Mouse (Mus musculus) liver, embryonic 14.5 days (tissue): ENCODE measurements around the gene Pcgf2. TPM values are rescaled to one million over a fixed set of nuclear protein-coding genes. Genes with fewer than 3 reads are reported as not detected.

ENCODE experiments used
- ATAC-seq: fragments of 200-750 bp; cut with Nextera tagmentation; 2 replicates; pipeline ENCODE4 v1.8.0; 2017; ENCODE audit warnings: moderate number of reproducible peaks, mild to moderate bottlenecking, moderate library complexity; ENCODE audit not compliant: insufficient read depth
- DNase-seq, 3 experiments: peaks; one replicate each; pipeline ENCODE4 v3.0.0-alpha.2; 2012 to 2013; ENCODE audit warnings: low read depth in 3 of 3, low spot score in 3 of 3
- H3K27ac ChIP-seq: fragments of 300-500 bp; sonication (generic); 2 replicates; pipeline ENCODE4 v1.5.1; 2014; ENCODE audit warnings: moderate library complexity, mild to moderate bottlenecking, control low read depth, inconsistent platforms
- H3K27me3 ChIP-seq: fragments of 300-500 bp; sonication (generic); 2 replicates; pipeline ENCODE4 v1.6.1; 2014; ENCODE audit warnings: mild to moderate bottlenecking, low read length, moderate library complexity; ENCODE audit not compliant: control insufficient read depth, insufficient read depth
- H3K36me3 ChIP-seq: fragments of 300-500 bp; sonication (generic); replicated peaks from 2 replicates; pipeline ENCODE4 v1.6.1; 2014; ENCODE audit warnings: low read depth; ENCODE audit not compliant: control insufficient read depth, insufficient read depth
- H3K4me1 ChIP-seq, 2 experiments: fragments of 200-500 bp in 1 of 2; fragments of 300-500 bp in 1 of 2; sonication (generic) in 1 of 2; replicated peaks; 2 replicates each; pipeline ENCODE4 v1.6.1; 2012 to 2014; ENCODE audit warnings: antibody characterized with exemption in 1 of 2, inconsistent platforms in 1 of 2, low read length in 1 of 2; ENCODE audit not compliant: control insufficient read depth in 2 of 2, insufficient read depth in 2 of 2
- H3K4me2 ChIP-seq: fragments of 300-500 bp; sonication (generic); 2 replicates; pipeline ENCODE4 v1.6.1; 2014; ENCODE audit warnings: low read depth, mild to moderate bottlenecking, control low read depth, moderate library complexity
- H3K4me3 ChIP-seq, 2 experiments: fragments of 200-500 bp in 1 of 2; fragments of 300-500 bp in 1 of 2; sonication (generic) in 1 of 2; 2 replicates each; pipeline ENCODE4 v1.5.1; 2012 to 2014; ENCODE audit warnings: low read depth in 2 of 2, low read length in 2 of 2, mild to moderate bottlenecking in 2 of 2, control low read depth in 1 of 2, inconsistent platforms in 1 of 2, moderate library complexity in 1 of 2; ENCODE audit not compliant: insufficient read depth in 1 of 2
- H3K9ac ChIP-seq: fragments of 300-500 bp; sonication (generic); replicated peaks from 2 replicates; pipeline ENCODE4 v1.6.1; 2014; ENCODE audit warnings: mild to moderate bottlenecking, control low read depth, moderate library complexity
- H3K9me3 ChIP-seq: fragments of 300-500 bp; sonication (generic); 2 replicates; pipeline ENCODE4 v1.6.1; 2016; ENCODE audit warnings: low read length, mixed read lengths; ENCODE audit not compliant: control insufficient read depth
- CTCF ChIP-seq: IDR thresholded peaks from 2 replicates; pipeline ENCODE4 v1.5.1; 2016; ENCODE audit warnings: antibody characterized with exemption, low read depth, control low read depth
- EP300 ChIP-seq: IDR thresholded peaks from 2 replicates; pipeline ENCODE4 v1.6.1; 2016; ENCODE audit warnings: antibody characterized with exemption, low read depth
- WGBS: fragments of 180-500 bp; shearing (Covaris S2); extraction: QIAGEN DNeasy Blood & Tissue Kit; methylation state at CpG from one replicate; pipeline ENCODE4 v1.1.7; 2014; ENCODE audit not compliant: insufficient replicate concordance; 5-methylcytosine and 5-hydroxymethylcytosine counted together
- polyA plus RNA-seq, 2 experiments: library from polyadenylated mRNA; depleted of rRNA in 1 of 2; stranded (reverse) in 1 of 2; unstranded in 1 of 2; fragments of >200 nt; fragmentation: Nextera tagmentation in 1 of 2; extraction: Ambion mirVana in 1 of 2; gene quantifications; 2 replicates each; pipeline versions ENCODE4 v1.2.1 to v1.2.3; 2012 to 2014

The Pcgf2 gene
- polyA plus RNA-seq, 2 experiments, result 1.5 to 4.4 TPM

GRCm38 (mm10) chr11:97700746-97701580, 666 bp upstream of the Pcgf2 start:
- Histone ChIP-seq H3K27ac (no peak overlapping the region), H3K9me3 (no peaks in the 10 kb centered on the region), H3K27me3 (peaks cover 44% of the 10 kb centered on the region), H3K4me3 (peak overlapping the region; percentile 49 to 57), H3K4me1 (peaks cover 3 to 20% of the 10 kb centered on the region in 2 experiments; a peak in 2 of 4 replicates), H3K4me2 (peak overlapping the region; percentile 76), H3K9ac (no peak overlapping the region), H3K36me3 (no peaks in the 10 kb centered on the region)
- 18% methylated on average over 30 of the region's 30 CpGs for WGBS
- TF ChIP-seq CTCF (no peak), EP300 (no peak)
- DNase-seq, result no peak
- no peak for ATAC-seq

GRCm38 (mm10) chr11:97699626-97700002, 683 bp downstream of the Pcgf2 start:
- H3K4me2 ChIP-seq, result peak overlapping the region; percentile 76
- no peaks in the 10 kb centered on the region for H3K36me3 ChIP-seq
- ATAC-seq, result no peak
- H3K9ac ChIP-seq, result no peak overlapping the region
- peaks cover 44% of the 10 kb centered on the region for H3K27me3 ChIP-seq
- WGBS, result 0% methylated on average over 9 of the region's 9 CpGs
- H3K9me3 ChIP-seq, result no peaks in the 10 kb centered on the region
- peaks cover 3 to 18% of the 10 kb centered on the region in 2 experiments; a peak in 2 of 4 replicates for H3K4me1 ChIP-seq
- H3K27ac ChIP-seq, result no peak overlapping the region
- TF ChIP-seq EP300, result no peak
- TF ChIP-seq CTCF, result no peak
- peak overlapping the region; percentile 49 to 57 for H3K4me3 ChIP-seq
- DNase-seq, result no peak

GRCm38 (mm10) chr11:97698741-97699611, 1.3 kb downstream of the Pcgf2 start:
- H3K27me3 ChIP-seq, result peaks cover 44% of the 10 kb centered on the region

GRCm38 (mm10) chr11:97697891-97698529, 2.3 kb downstream of the Pcgf2 start:
- peak overlapping the region; percentile 49 to 57 for H3K4me3 ChIP-seq
- no peak for ATAC-seq
- DNase-seq, result no peak
- no peak overlapping the region for H3K9ac ChIP-seq
- H3K4me1 ChIP-seq, result peaks cover 0 to 10% of the 10 kb centered on the region in 2 experiments; a peak in 2 of 4 replicates
- peak overlapping the region; percentile 76 for H3K4me2 ChIP-seq
- H3K9me3 ChIP-seq, result no peaks in the 10 kb centered on the region
- WGBS, result 27% methylated on average over 14 of the region's 14 CpGs
- TF ChIP-seq CTCF, result no peak
- TF ChIP-seq EP300, result no peak
- no peaks in the 10 kb centered on the region for H3K36me3 ChIP-seq
- peaks cover 44% of the 10 kb centered on the region for H3K27me3 ChIP-seq
- no peak overlapping the region for H3K27ac ChIP-seq

More at GRCm38 (mm10) chr11:97698741-97699611, 1.3 kb downstream of the Pcgf2 start:
- H3K36me3 ChIP-seq, result no peaks in the 10 kb centered on the region
- peak overlapping the region; percentile 49 to 57 for H3K4me3 ChIP-seq
- DNase-seq, result no peak
- ATAC-seq, result no peak
- WGBS, result under 1% methylated on average over 63 of the region's 63 CpGs
- TF ChIP-seq EP300 (no peak), CTCF (peak; percentile 29)
- H3K4me1 ChIP-seq, result peaks cover under 1 to 13% of the 10 kb centered on the region in 2 experiments; a peak in 2 of 4 replicates
- no peak overlapping the region for H3K27ac ChIP-seq
- H3K9ac ChIP-seq, result peak overlapping the region; percentile 36; the same call in 1 of the 2 replicates
- peak overlapping the region; percentile 76 for H3K4me2 ChIP-seq
- H3K9me3 ChIP-seq, result no peaks in the 10 kb centered on the region
